ENCODE assay signal across 8 mouse cellular contexts in the genomic region with DNA sequence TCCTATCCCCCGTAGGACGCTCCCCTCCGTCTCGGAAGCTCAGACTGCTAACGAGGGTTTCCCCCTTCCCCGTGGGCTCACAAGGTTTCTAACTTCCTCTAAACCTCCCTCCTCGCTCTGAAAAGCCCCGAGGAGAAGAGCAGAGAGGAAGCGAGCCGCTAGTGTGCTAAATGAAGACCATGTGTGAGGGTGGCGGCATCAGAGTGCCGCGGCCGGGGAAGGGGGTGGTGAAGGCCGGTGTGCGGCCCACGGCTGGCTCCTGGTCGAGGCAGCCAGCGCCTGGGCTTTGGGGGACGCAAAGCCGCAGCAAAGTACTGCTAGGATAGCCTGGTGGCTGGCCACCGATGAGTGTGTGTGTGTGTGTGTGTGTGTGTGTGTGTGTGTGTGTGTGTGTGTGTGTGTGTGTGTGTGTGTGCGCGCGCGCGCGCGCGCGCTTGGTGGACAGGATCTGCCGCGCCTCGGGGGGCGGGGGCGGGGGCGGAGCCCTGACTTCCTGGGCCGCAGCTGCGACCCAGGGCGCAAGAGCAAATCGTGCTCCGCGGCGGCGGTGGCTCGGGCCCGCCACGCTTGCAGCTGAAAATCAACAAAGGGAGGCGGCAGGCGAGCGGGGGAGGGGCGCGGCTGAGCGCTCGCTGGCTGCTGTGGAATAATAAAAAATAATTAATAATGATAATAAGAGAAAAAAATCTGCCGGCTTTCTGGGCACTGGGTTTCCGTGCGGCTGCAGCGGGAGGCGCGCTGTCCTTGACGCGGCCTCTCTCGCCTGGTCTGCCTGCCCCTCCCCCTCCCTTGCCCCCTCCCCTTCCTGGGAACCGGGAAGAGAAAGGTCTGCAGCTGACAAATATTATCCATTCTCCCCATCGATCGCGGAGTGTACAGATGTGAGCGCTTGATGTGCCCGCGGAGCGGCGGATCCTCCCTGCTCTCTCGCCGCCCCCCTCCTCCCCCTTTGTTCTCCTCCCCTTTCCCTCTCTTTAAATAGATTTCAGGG. TPM values are rescaled to one million over a fixed set of nuclear protein-coding genes. Genes with fewer than 3 reads are reported as not detected.
DNase-seq lines count a peak whose midpoint lies in the region; ATAC-seq lines count a peak whose summit lies in the region.

No protein-coding gene starts in this region.

- peak overlapping the region; percentile 90 for H3K27ac ChIP-seq in forebrain, embryonic 12.5 days
- peak overlapping the region; percentile 90 for H3K27ac ChIP-seq in hindbrain, embryonic 10.5 days
- peak overlapping the region; percentile 70 for H3K27ac ChIP-seq in liver, embryonic 11.5 days (ENCODE audit: low read depth, low read length)

- WGBS in forebrain, embryonic 12.5 days: 2% methylated on average over 48 of the region's 75 CpGs
- WGBS in hindbrain, embryonic 10.5 days: 2% methylated on average over 72 of the region's 75 CpGs
- under 1% methylated on average over 51 of the region's 75 CpGs for WGBS in liver, embryonic 11.5 days

- peaks cover 95% of the 10 kb centered on the region for H3K27me3 ChIP-seq in forebrain, embryonic 12.5 days
- peaks cover 100% of the 10 kb centered on the region for H3K27me3 ChIP-seq in hindbrain, embryonic 10.5 days (ENCODE audit: insufficient read depth, poor library complexity, severe bottlenecking)
- peaks cover 94% of the 10 kb centered on the region for H3K27me3 ChIP-seq in liver, embryonic 11.5 days (replicated peaks; ENCODE audit: control insufficient read depth, insufficient read depth, low read length)

- peak overlapping the region; percentile 69 for H3K4me2 ChIP-seq in forebrain, embryonic 12.5 days
- H3K4me2 ChIP-seq in liver, embryonic 11.5 days: peak overlapping the region; percentile 80

- H3K36me3 ChIP-seq in forebrain, embryonic 12.5 days (replicated peaks): no peaks in the 10 kb centered on the region
- H3K36me3 ChIP-seq in hindbrain, embryonic 10.5 days: no peaks in the 10 kb centered on the region
- no peaks in the 10 kb centered on the region for H3K36me3 ChIP-seq in liver, embryonic 11.5 days (ENCODE audit: control insufficient read depth, insufficient read depth, low read length)

- no peaks in the 10 kb centered on the region for H3K9me3 ChIP-seq in forebrain, embryonic 12.5 days
- H3K9me3 ChIP-seq in hindbrain, embryonic 10.5 days: no peaks in the 10 kb centered on the region
- no peaks in the 10 kb centered on the region for H3K9me3 ChIP-seq in liver, embryonic 11.5 days (ENCODE audit: control insufficient read depth, low read length)

- H3K9ac ChIP-seq in forebrain, embryonic 12.5 days: peak overlapping the region; percentile 48
- H3K9ac ChIP-seq in liver, embryonic 11.5 days (ENCODE audit: low read depth, low read length): no peak overlapping the region

- peak overlapping the region; percentile 37 for H3K4me3 ChIP-seq in forebrain, embryonic 12.5 days (replicated peaks)
- H3K4me3 ChIP-seq in hindbrain, embryonic 10.5 days: peak overlapping the region; percentile 50
- H3K4me3 ChIP-seq in liver, embryonic 11.5 days (ENCODE audit: low read depth, low read length): peak overlapping the region; percentile 43

- peak; percentile 63 for ATAC-seq in forebrain, embryonic 12.5 days (ENCODE audit: low FRiP score)
- ATAC-seq in liver, embryonic 11.5 days (replicated peaks; ENCODE audit: low FRiP score): peak; percentile 30; the same call in 1 of the 2 replicates

- peak; percentile 76 for DNase-seq in ovary, postnatal 36 days (ENCODE audit: low spot score)
- DNase-seq in ovary, postnatal 10 days (ENCODE audit: low spot score): no peak
- DNase-seq in adrenal gland, adult 8-10 months: peak; percentile 50
- DNase-seq in hindbrain, embryonic 10.5 days (ENCODE audit: low spot score): peak; percentile 69
- DNase-seq in liver, embryonic 11.5 days (ENCODE audit: low spot score): no peak
- DNase-seq in naive thymus-derived CD4-positive, alpha-beta T cell, adult 2 months (ENCODE audit: low read depth): peak; percentile 82
- DNase-seq in thymus, postnatal 36 days: peak; percentile 79 to 87

- H3K4me1 ChIP-seq in forebrain, embryonic 12.5 days: peaks cover 47% of the 10 kb centered on the region
- H3K4me1 ChIP-seq in hindbrain, embryonic 10.5 days (replicated peaks): peaks cover 81% of the 10 kb centered on the region
- H3K4me1 ChIP-seq in liver, embryonic 11.5 days (replicated peaks; ENCODE audit: control insufficient read depth, insufficient read depth, low read length): peaks cover 9% of the 10 kb centered on the region

RNA-seq across cellular contexts. Expression of gene Bcor, which starts 24.7 kb away (rescaled TPM):
- total RNA-seq in adrenal gland, adult 8-10 months (2022): 10 to 100 TPM; 15.7 to 26.8 (median 19.2) TPM
- 23.1 and 23.5 TPM in 2 replicates for polyA plus RNA-seq in forebrain, embryonic 12.5 days (2016; fragmentation: Nextera tagmentation; extraction: Ambion mirVana)
- 20.0 and 20.7 TPM in 2 replicates for polyA plus RNA-seq in hindbrain, embryonic 10.5 days (2016; fragmentation: Nextera tagmentation; extraction: Ambion mirVana)
- polyA plus RNA-seq in liver, embryonic 11.5 days (2014; fragmentation: Nextera tagmentation; extraction: Ambion mirVana): 14.5 and 14.8 TPM in 2 replicates

Comparison
In these comparisons a context has a peak if more than half of its experiments do, and no peak if none do; other contexts are left out.
1. DNase-seq: peak in ovary, postnatal 36 days (single experiment), adrenal gland, adult 8-10 months (single experiment), hindbrain, embryonic 10.5 days (single experiment), naive thymus-derived CD4-positive, alpha-beta T cell, adult 2 months (single experiment) and thymus, postnatal 36 days (2 of 2); none in ovary, postnatal 10 days (single experiment) and liver, embryonic 11.5 days (single experiment).
2. Peak in every context shown above with its lines, with median percentiles within 50 percentile points of each other: H3K27ac ChIP-seq and H3K4me3 ChIP-seq.